Mouse (Mus musculus): Measurements from ENCODE around the gene Tubal3. TPM values are rescaled to one million over a fixed set of nuclear protein-coding genes. Genes with fewer than 3 reads are reported as not detected.

Gene Tubal3
- polyA plus RNA-seq, 1 experiment from 2014 or later: 9.2 TPM

DNA sequence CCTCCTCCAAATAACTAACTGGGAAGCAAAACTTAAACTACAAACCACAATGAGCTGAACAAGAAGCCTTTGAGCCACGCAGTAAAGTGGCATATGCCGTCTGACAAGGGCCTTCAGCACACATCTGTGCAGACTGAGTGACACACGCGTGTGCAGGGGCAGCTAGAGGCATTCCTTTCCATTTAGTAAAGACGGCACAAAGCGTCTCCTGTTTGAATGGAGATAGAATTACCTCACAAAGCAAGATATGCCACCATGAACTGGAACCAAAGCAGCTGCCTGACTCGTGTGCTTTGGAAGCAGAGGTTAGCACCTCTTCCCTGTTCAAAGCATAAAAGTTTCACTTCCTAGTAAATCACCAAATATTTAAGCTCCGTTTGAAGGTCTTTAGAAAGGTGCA is 28.0 kb upstream of the Tubal3 start:
- Histone ChIP-seq H3K36me3 (ENCODE audit: control insufficient read depth, insufficient read depth, low read length) (peaks cover 38% of the 10 kb centered on the region), H3K9me3 (ENCODE audit: control insufficient read depth, low read length) (no peaks in the 10 kb centered on the region), H3K4me1 (replicated peaks; ENCODE audit: control insufficient read depth, insufficient read depth, low read length) (peaks cover 4% of the 10 kb centered on the region; the same call in 1 of the 2 replicates), H3K27me3 (replicated peaks; ENCODE audit: control insufficient read depth, insufficient read depth, low read length) (no peaks in the 10 kb centered on the region), H3K9ac (ENCODE audit: low read length) (no peak overlapping the region), H3K27ac (ENCODE audit: low read depth) (no peak overlapping the region), H3K4me2 (ENCODE audit: low read length) (peak overlapping the region; percentile 61), H3K4me3 (ENCODE audit: low read depth, low read length) (peak overlapping the region; percentile 3; the same call in 1 of the 2 replicates)
- WGBS: 33% methylated on average over 8 of the region's 8 CpGs
- ATAC-seq (replicated peaks; ENCODE audit: low FRiP score, low TSS enrichment, low read depth) (no peak), DNase-seq (ENCODE audit: low spot score) (no peak)

DNA sequence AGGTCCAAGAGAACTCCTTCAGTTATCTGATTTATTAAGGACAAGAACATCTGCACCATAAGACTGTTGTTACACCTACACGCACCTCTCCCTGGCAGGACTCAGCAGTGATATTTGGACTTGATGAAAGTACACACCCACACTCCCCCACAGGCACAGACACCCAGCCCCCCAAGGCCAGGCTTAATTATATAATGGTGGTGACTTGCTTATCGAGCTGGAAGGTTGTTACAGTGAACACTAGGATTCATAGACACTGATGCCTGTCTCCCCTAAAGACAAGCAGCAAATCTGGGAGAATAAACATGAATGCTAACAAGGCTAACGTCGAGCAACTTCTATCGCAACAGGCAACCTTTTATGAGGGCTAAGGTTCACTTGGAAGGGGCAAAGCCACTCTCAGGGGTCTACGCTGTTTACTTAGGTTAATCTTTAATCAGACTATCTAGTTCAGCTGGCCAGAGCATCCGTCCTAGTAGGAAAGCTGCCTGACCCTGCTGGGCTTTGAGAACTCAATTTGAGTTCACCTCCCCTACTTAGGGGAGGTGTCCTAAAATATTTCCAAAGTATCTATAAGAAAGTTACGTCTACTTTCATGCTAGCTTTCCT is 26.5 kb upstream of the Tubal3 start:
- H3K27me3 ChIP-seq (replicated peaks; ENCODE audit: control insufficient read depth, insufficient read depth, low read length): no peaks in the 10 kb centered on the region
- H3K9me3 ChIP-seq (ENCODE audit: control insufficient read depth, low read length): no peaks in the 10 kb centered on the region
- peak overlapping the region; percentile 76 for H3K9ac ChIP-seq (ENCODE audit: low read length)
- peak overlapping the region; percentile 78; the same call in 1 of the 2 replicates for H3K27ac ChIP-seq (ENCODE audit: low read depth)
- peaks cover 4% of the 10 kb centered on the region; the same call in 1 of the 2 replicates for H3K4me1 ChIP-seq (replicated peaks; ENCODE audit: control insufficient read depth, insufficient read depth, low read length)
- peak overlapping the region; percentile 61 for H3K4me2 ChIP-seq (ENCODE audit: low read length)
- H3K4me3 ChIP-seq (ENCODE audit: low read depth, low read length): peak overlapping the region; percentile 74
- ATAC-seq (replicated peaks; ENCODE audit: low FRiP score, low TSS enrichment, low read depth): peak; percentile 30
- peak; percentile 63 for DNase-seq (ENCODE audit: low spot score)
- WGBS: 25% methylated on average over 8 of the region's 8 CpGs
- H3K36me3 ChIP-seq (ENCODE audit: control insufficient read depth, insufficient read depth, low read length): peaks cover 26% of the 10 kb centered on the region

- Histone ChIP-seq H3K4me1 (replicated peaks; ENCODE audit: control insufficient read depth, insufficient read depth, low read length) (peaks cover 4% of the 10 kb centered on the region; the same call in 1 of the 2 replicates), H3K36me3 (ENCODE audit: control insufficient read depth, insufficient read depth, low read length) (peaks cover 16% of the 10 kb centered on the region), H3K9ac (ENCODE audit: low read length) (peak overlapping the region; percentile 76), H3K27me3 (replicated peaks; ENCODE audit: control insufficient read depth, insufficient read depth, low read length) (no peaks in the 10 kb centered on the region), H3K9me3 (ENCODE audit: control insufficient read depth, low read length) (no peaks in the 10 kb centered on the region), H3K4me2 (ENCODE audit: low read length) (peak overlapping the region; percentile 61), H3K4me3 (ENCODE audit: low read depth, low read length) (peak overlapping the region; percentile 74), H3K27ac (ENCODE audit: low read depth) (peak overlapping the region; percentile 78)
- DNase-seq (ENCODE audit: low spot score) (no peak), ATAC-seq (replicated peaks; ENCODE audit: low FRiP score, low TSS enrichment, low read depth) (no peak)
- WGBS: 6% methylated on average over 7 of the region's 7 CpGs
These were observed 25.5 kb upstream of the Tubal3 start for GRCm38 (mm10) chr13:3892601-3893000.

GRCm38 (mm10) chr13:3893126-3893734 is 24.8 kb upstream of the Tubal3 start:
- Histone ChIP-seq H3K27ac (ENCODE audit: low read depth) (peak overlapping the region; percentile 78), H3K36me3 (ENCODE audit: control insufficient read depth, insufficient read depth, low read length) (peaks cover 10% of the 10 kb centered on the region), H3K27me3 (replicated peaks; ENCODE audit: control insufficient read depth, insufficient read depth, low read length) (no peaks in the 10 kb centered on the region), H3K9me3 (ENCODE audit: control insufficient read depth, low read length) (no peaks in the 10 kb centered on the region), H3K4me3 (ENCODE audit: low read depth, low read length) (peak overlapping the region; percentile 74), H3K4me1 (replicated peaks; ENCODE audit: control insufficient read depth, insufficient read depth, low read length) (peaks cover 4% of the 10 kb centered on the region; the same call in 1 of the 2 replicates), H3K9ac (ENCODE audit: low read length) (peak overlapping the region; percentile 76), H3K4me2 (ENCODE audit: low read length) (peak overlapping the region; percentile 61)
- WGBS: under 1% methylated on average over 35 of the region's 35 CpGs
- ATAC-seq (replicated peaks; ENCODE audit: low FRiP score, low TSS enrichment, low read depth) (peak; percentile 97), DNase-seq (ENCODE audit: low spot score) (peak; percentile 94)

- no peak overlapping the region for H3K27ac ChIP-seq (ENCODE audit: low read depth)
- peaks cover 4% of the 10 kb centered on the region; the same call in 1 of the 2 replicates for H3K4me1 ChIP-seq (replicated peaks; ENCODE audit: control insufficient read depth, insufficient read depth, low read length)
- no peaks in the 10 kb centered on the region for H3K27me3 ChIP-seq (replicated peaks; ENCODE audit: control insufficient read depth, insufficient read depth, low read length)
- H3K4me3 ChIP-seq (ENCODE audit: low read depth, low read length): no peak overlapping the region
- WGBS: 68% methylated on average over 8 of the region's 8 CpGs
- no peak overlapping the region for H3K4me2 ChIP-seq (ENCODE audit: low read length)
- ATAC-seq (replicated peaks; ENCODE audit: low FRiP score, low TSS enrichment, low read depth) (no peak), DNase-seq (ENCODE audit: low spot score) (no peak)
- H3K36me3 ChIP-seq (ENCODE audit: control insufficient read depth, insufficient read depth, low read length): 0 out of 2 replicates have a peak, but pooled peaks cover 6% of the 10 kb centered on the region
- no peaks in the 10 kb centered on the region for H3K9me3 ChIP-seq (ENCODE audit: control insufficient read depth, low read length)
- H3K9ac ChIP-seq (ENCODE audit: low read length): no peak overlapping the region
These were observed 23.5 kb upstream of the Tubal3 start for GRCm38 (mm10) chr13:3894549-3894948.

GRCm38 (mm10) chr13:3895397-3895980 is 22.6 kb upstream of the Tubal3 start:
- Histone ChIP-seq H3K4me3 (ENCODE audit: low read depth, low read length) (no peak overlapping the region), H3K4me1 (replicated peaks; ENCODE audit: control insufficient read depth, insufficient read depth, low read length) (no peaks in the 10 kb centered on the region), H3K4me2 (ENCODE audit: low read length) (no peak overlapping the region), H3K9ac (ENCODE audit: low read length) (no peak overlapping the region), H3K36me3 (ENCODE audit: control insufficient read depth, insufficient read depth, low read length) (0 out of 2 replicates have a peak, but pooled peaks cover 6% of the 10 kb centered on the region), H3K9me3 (ENCODE audit: control insufficient read depth, low read length) (no peaks in the 10 kb centered on the region), H3K27me3 (replicated peaks; ENCODE audit: control insufficient read depth, insufficient read depth, low read length) (no peaks in the 10 kb centered on the region), H3K27ac (ENCODE audit: low read depth) (no peak overlapping the region)
- DNase-seq (ENCODE audit: low spot score) (peak; percentile 52), ATAC-seq (replicated peaks; ENCODE audit: low FRiP score, low TSS enrichment, low read depth) (no peak)
- 66% methylated on average over 8 of the region's 8 CpGs for WGBS

DNA sequence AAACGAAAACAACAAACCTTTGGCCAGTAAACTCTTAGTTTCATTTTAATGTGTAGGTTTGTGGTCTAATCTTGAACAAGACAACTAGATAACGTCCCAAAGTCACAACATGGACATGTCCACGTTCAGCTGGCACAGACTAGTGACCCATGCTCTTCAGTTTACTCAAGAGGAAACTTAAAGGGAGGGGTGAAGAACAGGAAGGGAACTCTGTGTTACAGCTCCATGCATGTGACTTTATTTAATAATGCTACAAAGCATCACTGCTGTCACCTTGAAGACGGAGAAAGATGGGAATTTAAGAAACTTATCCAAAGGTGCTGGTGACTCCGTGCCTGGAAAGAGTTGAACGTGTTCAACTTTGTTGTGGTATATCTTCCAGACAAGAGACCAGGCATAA is 22.0 kb upstream of the Tubal3 start:
- no peaks in the 10 kb centered on the region for H3K27me3 ChIP-seq (replicated peaks; ENCODE audit: control insufficient read depth, insufficient read depth, low read length)
- H3K27ac ChIP-seq (ENCODE audit: low read depth): no peak overlapping the region
- DNase-seq (ENCODE audit: low spot score) (no peak), ATAC-seq (replicated peaks; ENCODE audit: low FRiP score, low TSS enrichment, low read depth) (no peak)
- H3K4me1 ChIP-seq (replicated peaks; ENCODE audit: control insufficient read depth, insufficient read depth, low read length): no peaks in the 10 kb centered on the region
- H3K9ac ChIP-seq (ENCODE audit: low read length): no peak overlapping the region
- no peak overlapping the region for H3K4me3 ChIP-seq (ENCODE audit: low read depth, low read length)
- H3K4me2 ChIP-seq (ENCODE audit: low read length): no peak overlapping the region
- WGBS: 89% methylated on average over 6 of the region's 6 CpGs
- no peaks in the 10 kb centered on the region for H3K9me3 ChIP-seq (ENCODE audit: control insufficient read depth, low read length)
- H3K36me3 ChIP-seq (ENCODE audit: control insufficient read depth, insufficient read depth, low read length): 0 out of 2 replicates have a peak, but pooled peaks cover 6% of the 10 kb centered on the region

DNA sequence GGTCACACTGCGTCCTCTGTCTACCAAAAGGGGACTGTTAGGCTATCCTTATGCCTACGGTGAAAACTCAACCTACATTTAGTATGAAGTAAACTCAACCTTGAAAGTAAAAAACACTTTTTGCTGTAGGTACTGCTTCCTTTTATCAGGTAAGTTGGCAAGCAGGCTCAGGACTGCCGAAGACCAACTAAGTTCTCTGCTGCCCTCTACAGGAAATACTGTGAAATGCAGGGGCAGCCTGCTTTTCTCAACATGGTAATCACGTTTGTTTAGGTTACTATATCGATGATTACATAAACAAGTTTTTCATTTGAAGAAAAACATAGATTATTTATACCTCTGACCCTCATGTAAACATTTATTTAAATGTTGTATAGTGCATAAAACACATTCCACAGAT is 21.2 kb upstream of the Tubal3 start:
- Histone ChIP-seq H3K27ac (ENCODE audit: low read depth) (no peak overlapping the region), H3K9me3 (ENCODE audit: control insufficient read depth, low read length) (no peaks in the 10 kb centered on the region), H3K4me2 (ENCODE audit: low read length) (no peak overlapping the region), H3K4me3 (ENCODE audit: low read depth, low read length) (no peak overlapping the region), H3K27me3 (replicated peaks; ENCODE audit: control insufficient read depth, insufficient read depth, low read length) (no peaks in the 10 kb centered on the region), H3K9ac (ENCODE audit: low read length) (no peak overlapping the region), H3K36me3 (ENCODE audit: control insufficient read depth, insufficient read depth, low read length) (0 out of 2 replicates have a peak, but pooled peaks cover 6% of the 10 kb centered on the region), H3K4me1 (replicated peaks; ENCODE audit: control insufficient read depth, insufficient read depth, low read length) (no peaks in the 10 kb centered on the region)
- WGBS: 28% methylated on average over 5 of the region's 5 CpGs
- DNase-seq (ENCODE audit: low spot score) (peak; percentile 84), ATAC-seq (replicated peaks; ENCODE audit: low FRiP score, low TSS enrichment, low read depth) (no peak)
